Mouse (Mus musculus) forebrain, embryonic 10.5 days (tissue): ENCODE data around the gene Hist2h2bb. TPM values are rescaled to one million over a fixed set of nuclear protein-coding genes. Genes with fewer than 3 reads are reported as not detected.
"Not testable (repeated sequence)": the region's sequence is repeated elsewhere in the genome, so short reads cannot be mapped to it uniquely, and the experiment has no call there.

Source experiments
- DNase-seq: peaks from one replicate; pipeline ENCODE4 v3.0.0-alpha.2; 2017; ENCODE audit warnings: low spot score; ENCODE audit errors: extremely low spot score
- H3K27ac ChIP-seq: fragments of 300-500 bp; sonication (generic); 2 replicates; pipeline ENCODE4 v1.5.1; 2016; ENCODE audit warnings: mild to moderate bottlenecking
- H3K27me3 ChIP-seq: fragments of 300-500 bp; sonication (generic); 2 replicates; pipeline ENCODE4 v1.6.1; 2016; ENCODE audit warnings: mild to moderate bottlenecking; ENCODE audit not compliant: poor library complexity, severe bottlenecking
- H3K36me3 ChIP-seq: fragments of 300-500 bp; sonication (generic); replicated peaks from 2 replicates; pipeline ENCODE4 v1.6.1; 2016; ENCODE audit warnings: mild to moderate bottlenecking, moderate library complexity
- H3K4me1 ChIP-seq: fragments of 300-500 bp; sonication (generic); 2 replicates; pipeline ENCODE4 v1.6.1; 2016
- H3K4me3 ChIP-seq: fragments of 300-500 bp; sonication (generic); 2 replicates; pipeline ENCODE4 v1.5.1; 2016; ENCODE audit warnings: mild to moderate bottlenecking, moderate library complexity
- H3K9me3 ChIP-seq: fragments of 300-500 bp; sonication (generic); 2 replicates; pipeline ENCODE4 v1.6.1; 2016; ENCODE audit warnings: mild to moderate bottlenecking, moderate library complexity
- WGBS: fragments of 180-500 bp; shearing (Covaris S2); methylation state at CpG from one replicate; pipeline ENCODE4 v1.1.7; 2016; 5-methylcytosine and 5-hydroxymethylcytosine counted together
- polyA plus RNA-seq: library from polyadenylated mRNA; unstranded; fragments of >200 nt; fragmentation: Nextera tagmentation; extraction: Ambion mirVana; gene quantifications from 2 replicates; pipeline ENCODE4 v1.2.1, GENCODE M21; 2016

Hist2h2bb gene
- 10.2 and 10.5 TPM in 2 replicates for polyA plus RNA-seq

DNA sequence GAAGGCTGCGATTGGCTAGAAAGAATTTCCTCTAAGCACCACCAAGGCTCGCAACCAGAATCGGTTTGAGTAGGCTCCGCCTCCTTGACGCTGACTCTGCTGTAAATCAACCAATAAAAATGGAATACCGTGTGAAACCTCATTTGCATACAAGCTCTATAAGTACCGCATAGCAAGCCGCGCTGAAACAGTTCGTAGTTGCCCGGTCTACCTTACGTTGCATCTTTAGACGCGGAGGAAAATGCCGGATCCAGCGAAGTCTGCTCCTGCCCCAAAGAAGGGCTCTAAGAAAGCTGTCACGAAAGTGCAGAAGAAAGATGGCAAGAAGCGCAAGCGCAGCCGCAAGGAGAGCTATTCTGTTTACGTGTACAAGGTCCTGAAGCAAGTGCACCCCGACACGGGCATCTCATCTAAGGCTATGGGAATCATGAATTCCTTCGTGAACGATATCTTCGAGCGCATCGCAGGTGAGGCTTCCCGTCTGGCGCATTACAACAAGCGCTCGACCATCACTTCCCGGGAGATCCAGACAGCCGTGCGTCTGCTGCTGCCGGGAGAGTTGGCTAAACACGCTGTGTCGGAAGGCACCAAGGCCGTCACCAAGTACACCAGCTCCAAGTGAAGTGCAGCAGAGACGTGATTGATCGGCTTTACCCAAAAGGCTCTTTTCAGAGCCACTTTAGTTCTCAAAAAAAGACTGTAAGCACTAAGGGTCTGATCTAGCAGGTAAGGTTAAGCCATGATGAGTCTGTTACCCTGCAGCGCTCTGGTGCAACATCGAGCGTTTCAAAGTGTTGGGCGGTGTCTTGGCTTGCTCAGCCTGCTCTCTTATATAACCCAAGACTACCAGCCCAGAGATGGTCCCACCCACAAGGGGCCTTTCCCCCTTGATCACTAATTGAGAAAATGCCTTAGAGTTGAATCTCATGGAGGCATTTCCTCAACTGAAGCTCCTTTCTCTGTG is at the start of gene Hist2h2bb:
Gene Hist2h2bb (plus strand): TSS at position 242 of the 964 bp plus-strand sequence.
- H3K4me3 ChIP-seq: peak within 1 kb of the TSS; percentile 67
- under 1% methylated on average over 45 of the region's 45 CpGs for WGBS

DNA sequence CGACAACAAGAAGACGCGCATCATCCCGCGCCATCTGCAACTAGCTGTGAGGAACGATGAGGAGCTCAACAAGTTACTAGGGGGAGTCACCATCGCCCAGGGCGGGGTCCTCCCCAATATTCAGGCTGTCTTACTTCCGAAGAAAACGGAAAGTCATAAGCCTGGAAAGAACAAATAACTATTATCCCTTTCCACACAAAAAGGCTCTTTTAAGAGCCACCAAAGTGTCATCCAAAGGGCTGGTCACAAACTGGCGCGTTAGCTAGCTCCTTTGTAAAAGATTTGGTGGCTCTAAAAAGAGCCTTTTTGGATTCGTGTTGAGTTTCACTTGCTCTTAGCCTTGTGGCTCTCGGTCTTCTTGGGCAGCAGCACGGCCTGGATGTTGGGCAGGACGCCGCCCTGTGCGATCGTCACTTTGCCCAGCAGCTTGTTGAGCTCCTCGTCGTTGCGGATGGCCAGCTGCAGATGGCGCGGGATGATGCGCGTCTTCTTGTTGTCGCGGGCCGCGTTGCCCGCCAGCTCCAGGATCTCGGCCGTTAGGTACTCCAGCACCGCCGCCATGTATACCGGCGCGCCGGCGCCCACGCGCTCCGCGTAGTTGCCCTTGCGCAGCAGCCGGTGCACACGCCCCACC is 49.3 kb upstream of the Hist2h2bb start:
- peak overlapping the region; percentile 95 for H3K27ac ChIP-seq
- peak overlapping the region; percentile 69 for H3K4me3 ChIP-seq
- WGBS: under 1% methylated on average over 43 of the region's 47 CpGs
- H3K36me3 ChIP-seq, H3K9me3 ChIP-seq, H3K27me3 ChIP-seq: not testable (repeated sequence)
- DNase-seq: peak; percentile 60
- H3K4me1 ChIP-seq: peaks cover 70% of the 10 kb centered on the region

More for the DNA sequence above, at the start of gene Hist2h2bb:
- Histone ChIP-seq H3K36me3 (no peaks in the 10 kb centered on the region), H3K27me3 (no peaks in the 10 kb centered on the region), H3K27ac (peak within 1 kb of the TSS; percentile 96), H3K4me1 (peaks cover 27% of the 10 kb centered on the region), H3K9me3 (no peaks in the 10 kb centered on the region)
- peak; percentile 92 for DNase-seq

GRCm38 (mm10) chr3:96220765-96221639 is 48.5 kb upstream of the Hist2h2bb start, which contains the start of the genes Hist2h2ac and Hist2h2be:
Gene Hist2h2ac (minus strand): TSS chr3:96220880.
Gene Hist2h2be (plus strand): TSS chr3:96221119.
- H3K4me3 ChIP-seq: peak within 1 kb of the TSS; percentile 69
- H3K9me3 ChIP-seq: no peaks in the 10 kb centered on the region
- no peaks in the 10 kb centered on the region for H3K27me3 ChIP-seq
- H3K27ac ChIP-seq: peak within 1 kb of the TSS; percentile 95
- DNase-seq: peak; percentile 84
- under 1% methylated on average over 43 of the region's 43 CpGs for WGBS
- no peaks in the 10 kb centered on the region for H3K36me3 ChIP-seq
- H3K4me1 ChIP-seq: peaks cover 73% of the 10 kb centered on the region

DNA sequence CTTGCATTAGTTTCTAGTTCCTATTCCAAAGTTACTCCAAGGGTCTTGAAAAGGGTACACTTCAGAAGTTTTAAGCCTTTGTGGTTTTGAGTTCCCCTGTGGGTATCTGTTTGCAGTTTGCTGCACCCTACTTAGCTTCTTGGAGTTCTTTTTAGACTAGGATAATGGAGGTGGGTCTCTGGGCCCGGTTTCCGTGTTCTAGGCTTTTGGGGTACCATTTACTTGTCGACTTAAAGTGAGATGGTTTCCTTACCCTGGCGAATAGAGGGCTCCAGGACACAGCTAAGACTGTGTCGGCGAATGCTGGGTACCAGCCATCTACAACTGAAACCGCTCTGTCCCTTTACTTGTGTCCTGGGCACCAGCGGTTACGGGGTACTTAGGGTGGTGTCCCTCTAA is 47.9 kb upstream of the Hist2h2bb start:
- WGBS: 17% methylated on average over 9 of the region's 9 CpGs
- H3K27me3 ChIP-seq: no peaks in the 10 kb centered on the region
- H3K4me1 ChIP-seq: peaks cover 74% of the 10 kb centered on the region
- no peaks in the 10 kb centered on the region for H3K36me3 ChIP-seq
- peak; percentile 30 for DNase-seq
- H3K9me3 ChIP-seq: no peaks in the 10 kb centered on the region
- peak overlapping the region; percentile 95 for H3K27ac ChIP-seq
- H3K4me3 ChIP-seq: peak overlapping the region; percentile 69

GRCm38 (mm10) chr3:96222774-96223173 is 46.8 kb upstream of the Hist2h2bb start:
- Histone ChIP-seq H3K27me3 (no peaks in the 10 kb centered on the region), H3K4me1 (peaks cover 82% of the 10 kb centered on the region), H3K36me3 (no peaks in the 10 kb centered on the region), H3K4me3 (peak overlapping the region; percentile 69), H3K27ac (peak overlapping the region; percentile 95; the same call in 1 of the 2 replicates), H3K9me3 (no peaks in the 10 kb centered on the region)
- no peak for DNase-seq
- 95% methylated on average over 4 of the region's 4 CpGs for WGBS

DNA sequence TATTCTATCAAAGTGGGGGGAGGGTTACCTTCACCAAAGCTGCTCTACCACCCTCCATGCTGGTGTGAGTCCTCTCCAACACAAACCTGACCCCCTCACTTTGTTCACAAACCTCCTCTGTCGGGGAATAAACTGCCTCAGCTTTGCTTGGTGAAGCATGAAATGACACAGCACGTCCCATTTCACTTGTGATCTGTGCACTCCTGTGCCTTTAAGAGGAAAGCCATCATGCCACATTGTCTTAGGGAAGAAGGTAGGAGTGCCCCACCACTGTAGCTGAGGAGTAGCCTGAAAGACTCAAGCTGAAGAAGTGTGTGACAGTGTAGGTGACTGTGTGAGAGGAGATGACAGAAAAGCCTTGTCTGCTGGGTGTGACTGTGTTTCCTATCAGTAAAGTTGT is 44.1 kb upstream of the Hist2h2bb start:
- peak overlapping the region; percentile 74 for H3K27ac ChIP-seq

GRCm38 (mm10) chr3:96226695-96227648 is 42.6 kb upstream of the Hist2h2bb start:
- Histone ChIP-seq H3K27ac (peak overlapping the region; percentile 30; the same call in 1 of the 2 replicates), H3K27me3 (no peaks in the 10 kb centered on the region), H3K36me3 (no peaks in the 10 kb centered on the region), H3K9me3 (no peaks in the 10 kb centered on the region), H3K4me3 (no peak overlapping the region; the same call in 1 of the 2 replicates), H3K4me1 (peaks cover 58% of the 10 kb centered on the region)
- WGBS: 72% methylated on average over 8 of the region's 8 CpGs
- no peak for DNase-seq

More for the DNA sequence above, 44.1 kb upstream of the Hist2h2bb start:
- Histone ChIP-seq H3K36me3 (no peaks in the 10 kb centered on the region), H3K4me3 (peak overlapping the region; percentile 20; the same call in 1 of the 2 replicates), H3K4me1 (peaks cover 68% of the 10 kb centered on the region), H3K27me3 (no peaks in the 10 kb centered on the region), H3K9me3 (no peaks in the 10 kb centered on the region)
- WGBS: 9% methylated on average over 2 of the region's 2 CpGs
- DNase-seq: no peak

GRCm38 (mm10) chr3:96228828-96229227 is 40.7 kb upstream of the Hist2h2bb start:
- no peaks in the 10 kb centered on the region for H3K36me3 ChIP-seq
- WGBS: 85% methylated on average over 2 of the region's 2 CpGs

DNA sequence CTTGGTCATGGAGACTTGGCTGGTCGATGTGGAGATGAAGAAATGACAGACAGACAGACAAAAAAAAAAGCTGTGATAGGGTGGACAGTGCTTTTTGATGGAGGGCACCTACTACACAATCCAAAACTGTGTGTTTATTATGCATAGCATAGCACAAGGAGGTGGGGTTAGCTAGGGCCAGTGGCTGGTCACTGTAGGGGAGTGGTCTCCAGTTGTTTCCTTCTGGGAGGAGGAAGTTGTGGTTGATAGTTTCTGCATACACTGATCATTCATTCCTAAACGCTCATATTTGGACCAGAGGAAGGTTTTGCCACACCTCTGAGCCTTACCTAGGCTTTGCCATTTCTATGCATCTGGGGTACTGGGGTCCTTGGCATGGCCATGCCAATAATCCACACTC is 39.1 kb upstream of the Hist2h2bb start:
- H3K4me1 ChIP-seq: peaks cover 23% of the 10 kb centered on the region
- no peaks in the 10 kb centered on the region for H3K9me3 ChIP-seq
- H3K4me3 ChIP-seq: no peak overlapping the region
- no peak for DNase-seq
- 77% methylated on average over 2 of the region's 2 CpGs for WGBS
- no peak overlapping the region for H3K27ac ChIP-seq
- no peaks in the 10 kb centered on the region for H3K27me3 ChIP-seq
- H3K36me3 ChIP-seq: no peaks in the 10 kb centered on the region

More at GRCm38 (mm10) chr3:96228828-96229227, 40.7 kb upstream of the Hist2h2bb start:
- Histone ChIP-seq H3K27me3 (no peaks in the 10 kb centered on the region), H3K27ac (no peak overlapping the region), H3K9me3 (no peaks in the 10 kb centered on the region), H3K4me3 (no peak overlapping the region), H3K4me1 (peaks cover 39% of the 10 kb centered on the region)
- DNase-seq: no peak

DNA sequence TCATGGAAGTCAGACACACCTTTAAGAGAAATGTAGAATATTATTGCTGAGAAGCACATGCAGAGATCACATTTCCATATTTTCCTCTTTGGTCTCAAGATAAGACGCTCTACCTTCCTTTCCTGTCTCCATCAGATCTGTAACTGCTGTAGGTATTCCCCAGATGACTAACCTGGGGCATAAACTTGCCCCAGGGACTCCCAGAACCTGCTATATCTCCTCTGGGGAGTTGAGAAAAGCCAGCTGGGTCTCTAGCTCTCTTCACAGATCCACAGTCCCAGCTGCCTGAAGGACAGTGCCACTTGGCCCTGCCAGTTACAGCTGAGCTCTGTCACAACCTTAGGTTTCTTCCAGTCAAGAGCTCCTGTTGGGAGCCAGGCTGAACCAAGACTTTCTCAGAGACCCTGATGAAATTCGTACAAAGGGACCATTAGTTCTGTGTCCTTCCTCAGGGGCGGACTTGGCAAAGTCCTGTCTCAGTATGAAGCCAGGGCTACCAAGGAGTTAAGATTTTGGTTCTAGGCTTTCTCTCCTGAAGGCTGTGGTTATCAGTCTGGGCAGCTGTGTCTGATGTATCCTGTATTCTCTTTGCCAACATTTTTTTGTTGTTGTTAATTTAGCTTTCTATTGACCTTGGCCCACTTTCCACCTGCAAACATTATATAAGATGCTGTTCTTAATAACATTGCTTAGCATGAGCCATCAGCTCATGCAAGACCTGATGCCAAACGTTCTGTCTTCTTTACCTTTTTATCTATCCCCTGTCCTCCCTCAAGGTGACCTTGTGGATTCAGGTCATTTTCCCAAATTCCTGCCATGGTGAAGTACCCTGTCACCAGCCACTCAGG is 38.4 kb upstream of the Hist2h2bb start:
- Histone ChIP-seq H3K27me3 (no peaks in the 10 kb centered on the region), H3K4me3 (no peak overlapping the region), H3K9me3 (no peaks in the 10 kb centered on the region), H3K27ac (no peak overlapping the region), H3K4me1 (peaks cover 16% of the 10 kb centered on the region), H3K36me3 (no peaks in the 10 kb centered on the region)
- WGBS: 81% methylated on average over 4 of the region's 4 CpGs
- DNase-seq: no peak

DNA sequence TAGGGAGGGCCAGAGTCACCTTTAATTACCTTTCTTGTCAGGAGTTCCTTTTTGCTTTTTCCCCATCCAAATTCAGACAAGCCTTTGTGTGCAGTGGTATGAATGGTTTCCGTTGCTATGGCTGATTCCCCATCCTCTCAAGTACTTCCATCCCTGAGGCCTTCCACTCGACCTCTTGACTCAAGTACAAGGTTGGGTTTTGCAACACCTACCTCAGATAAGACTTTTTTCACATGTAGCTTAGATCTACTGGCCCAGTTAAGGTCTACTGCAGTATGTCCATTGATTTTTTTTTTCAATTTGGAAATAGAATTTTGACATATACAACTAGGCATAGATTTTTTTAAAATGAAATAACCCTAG is 37.8 kb upstream of the Hist2h2bb start:
- Histone ChIP-seq H3K36me3 (no peaks in the 10 kb centered on the region), H3K27ac (no peak overlapping the region), H3K9me3 (no peaks in the 10 kb centered on the region), H3K4me1 (peaks cover 13% of the 10 kb centered on the region), H3K27me3 (no peaks in the 10 kb centered on the region), H3K4me3 (no peak overlapping the region)
- WGBS: 69% methylated on average over 2 of the region's 2 CpGs
- DNase-seq: no peak
